Mouse (Mus musculus): Measurements from ENCODE around the gene Clcc1.

DNA sequence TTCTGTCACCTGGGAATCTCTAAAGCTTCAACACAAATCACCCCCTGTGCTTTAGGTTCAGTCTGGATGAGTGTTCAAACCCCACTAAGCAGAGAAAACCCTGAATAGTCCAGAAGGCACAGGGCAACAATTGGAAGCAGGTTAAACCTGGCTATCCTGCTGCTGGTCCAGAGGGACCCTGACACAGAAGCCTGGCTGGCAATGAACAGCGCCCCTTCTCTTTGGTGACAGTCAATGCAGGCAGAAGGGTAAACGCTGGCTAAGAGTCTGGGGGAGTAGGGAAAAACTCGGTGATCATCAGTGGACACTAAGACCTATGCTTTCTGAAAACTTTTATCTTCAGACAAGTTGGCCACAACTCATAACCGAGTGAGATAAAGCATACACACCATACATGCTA is 46.1 kb downstream of the Clcc1 start:
- TF ChIP-seq POLR2A (IDR thresholded peaks at IDR 0.05; ENCODE audit: control insufficient read depth, extremely low read depth, insufficient read depth, low read length, poor library complexity) (no peak), CTCF (IDR thresholded peaks at IDR 0.05; ENCODE audit: borderline replicate concordance, control insufficient read depth, extremely low read depth, insufficient read depth, low read length, poor library complexity) (no peak)
